Mouse (Mus musculus) liver, adult 2 months (tissue): ENCODE results near the gene Phf21a.

Source experiments
- CTCF ChIP-seq: fragments of 200-500 bp; IDR thresholded peaks from 2 replicates; pipeline ENCODE4 v1.5.1; 2011; ENCODE audit warnings: low read depth, low read length, control low read depth
- POLR2A ChIP-seq: fragments of 200-500 bp; IDR thresholded peaks from 2 replicates; pipeline ENCODE4 v1.6.1; 2011; ENCODE audit warnings: low read length, control low read depth; ENCODE audit not compliant: insufficient read depth; ENCODE audit errors: extremely low read depth

- no peak for TF ChIP-seq CTCF
- TF ChIP-seq POLR2A, result no peak
Observed at GRCm38 (mm10) chr2:92325676-92326075, 232.8 kb downstream of the Phf21a start.
